Comparison of ENCODE assay signal across 8 mouse cellular contexts in the genomic region with DNA sequence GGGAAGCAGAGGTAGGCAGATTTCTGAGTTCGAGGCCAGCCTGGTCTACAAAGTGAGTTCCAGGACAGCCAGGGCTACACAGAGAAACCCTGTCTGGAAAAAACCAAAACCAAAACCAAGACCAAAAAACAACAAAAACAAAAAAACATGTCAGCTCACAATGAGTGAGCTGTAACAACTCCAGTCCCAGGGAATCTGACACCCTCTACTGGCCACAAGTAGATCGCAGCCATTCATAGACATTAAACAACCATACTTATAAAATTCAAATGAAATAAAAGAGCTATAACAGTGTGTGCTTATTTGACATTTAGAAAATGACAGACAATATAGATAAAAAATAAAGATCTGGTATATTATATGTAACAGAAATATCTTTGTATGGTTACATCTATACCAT. TPM values are rescaled to one million over a fixed set of nuclear protein-coding genes. Genes with fewer than 3 reads are reported as not detected.
DNase-seq lines count a peak whose midpoint lies in the region; ATAC-seq and TF ChIP-seq lines count a peak whose summit lies in the region.

No protein-coding gene starts in this region.

- no peaks in the 10 kb centered on the region for H3K4me1 ChIP-seq in kidney, embryonic 14.5 days (ENCODE audit: control insufficient read depth, insufficient read depth, low read length)
- no peaks in the 10 kb centered on the region for H3K4me1 ChIP-seq in CH12.LX (ENCODE audit: control insufficient read depth in 1 of 2, insufficient read depth in 2 of 2)
- no peaks in the 10 kb centered on the region for H3K4me1 ChIP-seq in spleen, adult 2 months (ENCODE audit: control insufficient read depth, insufficient read depth, insufficient read length)
- no peaks in the 10 kb centered on the region for H3K4me1 ChIP-seq in heart, embryonic 11.5 days (ENCODE audit: control insufficient read depth, insufficient read depth, low read length)

- H3K36me3 ChIP-seq in kidney, embryonic 14.5 days (ENCODE audit: control insufficient read depth, insufficient read depth, low read length), result peaks cover 63% of the 10 kb centered on the region
- peaks cover 43 to 90% of the 10 kb centered on the region in 2 experiments for H3K36me3 ChIP-seq in CH12.LX (replicated peaks in 1 of 2; ENCODE audit: control insufficient read depth in 1 of 2, insufficient read depth in 1 of 2, low read length in 1 of 2)
- peaks cover 22% of the 10 kb centered on the region; the same call in 1 of the 2 replicates for H3K36me3 ChIP-seq in spleen, adult 2 months (ENCODE audit: control insufficient read depth, insufficient read depth, low read length)
- peaks cover 17% of the 10 kb centered on the region for H3K36me3 ChIP-seq in heart, embryonic 11.5 days (ENCODE audit: control insufficient read depth, insufficient read depth, low read length)

- DNase-seq in kidney, adult 8-10 months, result peak; percentile 9 to 30
- peak; percentile 46 for DNase-seq in CH12.LX (ENCODE audit: extremely low read depth)
- DNase-seq in T-cell, adult 2 months (ENCODE audit: low spot score), result peak; percentile 59
- DNase-seq in kidney, postnatal 36 days, result peak; percentile 26 to 67
- DNase-seq in spleen, adult 2 months (ENCODE audit: low read depth in 1 of 2, low spot score in 2 of 2), result peak; percentile 15 to 28
- DNase-seq in cerebellum, adult 11 months, result no peak

- H3K9ac ChIP-seq in kidney, embryonic 14.5 days (ENCODE audit: low read depth, low read length), result no peak overlapping the region
- H3K9ac ChIP-seq in CH12.LX (ENCODE audit: insufficient read depth, low read depth), result no peak overlapping the region
- H3K9ac ChIP-seq in heart, embryonic 11.5 days (ENCODE audit: low read depth, low read length), result no peak overlapping the region

- no peaks in the 10 kb centered on the region for H3K9me3 ChIP-seq in kidney, embryonic 14.5 days (ENCODE audit: control insufficient read depth, low read length)
- no peaks in the 10 kb centered on the region for H3K9me3 ChIP-seq in CH12.LX (replicated peaks; ENCODE audit: low read length)
- H3K9me3 ChIP-seq in heart, embryonic 11.5 days (replicated peaks; ENCODE audit: control insufficient read depth, low read length), result no peaks in the 10 kb centered on the region

- in situ Hi-C loops in CH12.LX (cut with MboI; ENCODE audit: low pct_ligation_motif_present, low pct_unique_long_range_greater_than_20kb, low sequenced_read_pairs), result no loop called here

- H3K79me2 ChIP-seq in CH12.LX (replicated peaks; ENCODE audit: control insufficient read depth, extremely low read depth, insufficient read depth, poor library complexity, severe bottlenecking), result peaks cover 30% of the 10 kb centered on the region

- no peak for TF ChIP-seq POLR2A in CH12.LX (IDR thresholded peaks at IDR 0.05; ENCODE audit: low read depth, low read length)
- no peak for TF ChIP-seq POLR2A in spleen, adult 2 months (IDR thresholded peaks at IDR 0.05; ENCODE audit: low read depth, low read length)

- no peaks in the 10 kb centered on the region for H3K27me3 ChIP-seq in kidney, embryonic 14.5 days (ENCODE audit: control insufficient read depth, insufficient read depth, low read length)
- H3K27me3 ChIP-seq in CH12.LX (replicated peaks), result no peaks in the 10 kb centered on the region
- no peaks in the 10 kb centered on the region for H3K27me3 ChIP-seq in spleen, adult 2 months (ENCODE audit: control insufficient read depth, insufficient read depth, low read length)
- no peaks in the 10 kb centered on the region for H3K27me3 ChIP-seq in heart, embryonic 11.5 days (ENCODE audit: control insufficient read depth, insufficient read depth, low read length)

- no peak for ATAC-seq in kidney, embryonic 14.5 days (ENCODE audit: low FRiP score, low TSS enrichment)
- ATAC-seq in heart, embryonic 11.5 days (replicated peaks; ENCODE audit: insufficient number of reproducible peaks, low FRiP score, low TSS enrichment), result no peak

- 82% methylated on average over 2 of the region's 2 CpGs for WGBS in kidney, embryonic 14.5 days
- 81% methylated on average over 2 of the region's 2 CpGs for WGBS in spleen, adult 2 months
- 86% methylated on average over 2 of the region's 2 CpGs for WGBS in heart, embryonic 11.5 days (ENCODE audit: insufficient replicate concordance)

- TF ChIP-seq EP300 in CH12.LX (IDR thresholded peaks at IDR 0.05; ENCODE audit: low read length), result no peak

- H3K4me2 ChIP-seq in kidney, embryonic 14.5 days (replicated peaks; ENCODE audit: low read depth, low read length), result no peak overlapping the region
- no peak overlapping the region for H3K4me2 ChIP-seq in CH12.LX (ENCODE audit: insufficient read depth, low read depth, poor library complexity, severe bottlenecking)
- H3K4me2 ChIP-seq in heart, embryonic 11.5 days, result no peak overlapping the region

- peak; percentile 54 for TF ChIP-seq RAD21 in CH12.LX (IDR thresholded peaks at IDR 0.05; ENCODE audit: low read depth, low read length)

- TF ChIP-seq CTCF in CH12.LX (conservative IDR thresholded peaks at IDR 0.05 in 1 of 2, IDR thresholded peaks at IDR 0.05 in 1 of 2; ENCODE audit: low read depth in 2 of 2, low read length in 2 of 2), result peak in 1 of 2 experiments; percentile 71; a peak in 2 of 4 replicates
- TF ChIP-seq CTCF in spleen, adult 2 months (IDR thresholded peaks at IDR 0.05; ENCODE audit: extremely low read depth, insufficient read depth, insufficient read length, insufficient replicate concordance), result peak; percentile 17; the same call in 1 of the 2 replicates

- H3K4me3 ChIP-seq in kidney, embryonic 14.5 days (ENCODE audit: low read length), result no peak overlapping the region
- no peak overlapping the region for H3K4me3 ChIP-seq in CH12.LX (replicated peaks in 1 of 3; ENCODE audit: low read depth in 2 of 3, low read length in 2 of 3, poor library complexity in 1 of 3)
- no peak overlapping the region for H3K4me3 ChIP-seq in spleen, adult 2 months (ENCODE audit: extremely low read depth, insufficient read depth, insufficient read length)
- no peak overlapping the region for H3K4me3 ChIP-seq in heart, embryonic 11.5 days (ENCODE audit: low read depth, low read length)

- H3K27ac ChIP-seq in kidney, embryonic 14.5 days (ENCODE audit: low read depth, low read length), result no peak overlapping the region
- no peak overlapping the region for H3K27ac ChIP-seq in CH12.LX (ENCODE audit: insufficient read depth, low read depth)
- no peak overlapping the region for H3K27ac ChIP-seq in spleen, adult 2 months (ENCODE audit: insufficient read depth, low read length)
- H3K27ac ChIP-seq in heart, embryonic 11.5 days (ENCODE audit: low read depth, low read length), result no peak overlapping the region

- dilution Hi-C loops in CH12.LX (cut with MboI; ENCODE audit: extremely low pct_ligation_motif_present, extremely low pct_unique_long_range_greater_than_20kb, low sequenced_read_pairs), result no loop called here

TF ChIP-seq in CH12.LX, 34 proteins besides CTCF, POLR2A, EP300 and RAD21:
- TF ChIP-seq USF2 (conservative IDR thresholded peaks at IDR 0.05; ENCODE audit: low read depth, low read length) (no peak), CHD1 (IDR thresholded peaks at IDR 0.05; ENCODE audit: low read depth, low read length) (no peak), SIN3A (IDR thresholded peaks at IDR 0.05; ENCODE audit: low read length) (no peak), MAX (IDR thresholded peaks at IDR 0.05; ENCODE audit: low read length) (no peak), ELF1 (IDR thresholded peaks at IDR 0.05; ENCODE audit: low read depth, low read length) (no peak), SMC3 (IDR thresholded peaks at IDR 0.05; ENCODE audit: low read depth, low read length) (peak; percentile 50)

RNA-seq across cellular contexts. Expression of gene Nemf, which starts 23.4 kb away (rescaled TPM):
- 91.4 and 92.5 TPM in 2 replicates for polyA plus RNA-seq in kidney, embryonic 14.5 days (2014; fragmentation: Nextera tagmentation; extraction: Ambion mirVana)
- total RNA-seq in CH12.LX (2012; rRNA removed) (34.3 and 37.5 TPM in 2 replicates), CH12.LX (2014; rRNA removed) (56.6 and 71.0 TPM in 2 replicates)
- 44.9 and 54.7 TPM in 2 replicates for polyA plus RNA-seq in CH12.LX (2012; ENCODE audit: insufficient read length, low read depth)
- 2.3 and 2.6 TPM in 2 replicates for polyA plus RNA-seq in spleen, adult 2 months (2012; rRNA removed)
- polyA plus RNA-seq in heart, embryonic 11.5 days (2014; fragmentation: Nextera tagmentation; extraction: Ambion mirVana), result 62.1 and 69.9 TPM in 2 replicates

RNA-seq across cellular contexts. Expression of gene Klhdc2, which starts 37.1 kb away (rescaled TPM):
- polyA plus RNA-seq in kidney, embryonic 14.5 days (2014; fragmentation: Nextera tagmentation; extraction: Ambion mirVana), result 161 and 174 TPM in 2 replicates
- 103 and 120 TPM in 2 replicates for total RNA-seq in CH12.LX (2012; rRNA removed)
- 280 and 288 TPM in 2 replicates for total RNA-seq in CH12.LX (2014; rRNA removed)
- 81.8 and 85.3 TPM in 2 replicates for polyA plus RNA-seq in CH12.LX (2012; ENCODE audit: insufficient read length, low read depth)
- 19.1 and 30.5 TPM in 2 replicates for polyA plus RNA-seq in spleen, adult 2 months (2012; rRNA removed)
- 151 and 157 TPM in 2 replicates for polyA plus RNA-seq in heart, embryonic 11.5 days (2014; fragmentation: Nextera tagmentation; extraction: Ambion mirVana)

RNA-seq across cellular contexts. Expression of gene Arf6, which starts 38.4 kb away (rescaled TPM):
- 59.7 and 75.0 TPM in 2 replicates for polyA plus RNA-seq in kidney, embryonic 14.5 days (2014; fragmentation: Nextera tagmentation; extraction: Ambion mirVana)
- total RNA-seq in CH12.LX (2012; rRNA removed) (273 and 312 TPM in 2 replicates), CH12.LX (2014; rRNA removed) (308 and 375 TPM in 2 replicates)
- 224 and 258 TPM in 2 replicates for polyA plus RNA-seq in CH12.LX (2012; ENCODE audit: insufficient read length, low read depth)
- 182 and 253 TPM in 2 replicates for polyA plus RNA-seq in spleen, adult 2 months (2012; rRNA removed)
- 38.0 and 41.6 TPM in 2 replicates for polyA plus RNA-seq in heart, embryonic 11.5 days (2014; fragmentation: Nextera tagmentation; extraction: Ambion mirVana)

RNA-seq across cellular contexts. Expression of gene Gm9887, which starts 38.7 kb away (rescaled TPM):
- polyA plus RNA-seq in kidney, embryonic 14.5 days (2014; fragmentation: Nextera tagmentation; extraction: Ambion mirVana), result 1.3 and 2.9 TPM in 2 replicates
- total RNA-seq in CH12.LX (2012; rRNA removed) (4.3 TPM in 2 replicates), CH12.LX (2014; rRNA removed) (not detected in 2 replicates)
- 3.4 and 4.3 TPM in 2 replicates for polyA plus RNA-seq in CH12.LX (2012; ENCODE audit: insufficient read length, low read depth)
- polyA plus RNA-seq in spleen, adult 2 months (2012; rRNA removed), result 3.0 and 5.6 TPM in 2 replicates
- 1.3 and 1.5 TPM in 2 replicates for polyA plus RNA-seq in heart, embryonic 11.5 days (2014; fragmentation: Nextera tagmentation; extraction: Ambion mirVana)

Comparison
In these comparisons a context has a peak if more than half of its experiments do, and no peak if none do; other contexts are left out.
1. RNA of gene Nemf, which starts 23.4 kb away (polyA plus RNA-seq): 91.4 to 92.5 TPM in kidney, embryonic 14.5 days, 62.1 to 69.9 TPM in heart, embryonic 11.5 days and 44.9 to 54.7 TPM in CH12.LX; 2.3 to 2.6 TPM in spleen, adult 2 months; every median in the first group is over 10 times any median in the second.